ENCODE assay signal across 7 mouse cellular contexts in the genomic region with DNA sequence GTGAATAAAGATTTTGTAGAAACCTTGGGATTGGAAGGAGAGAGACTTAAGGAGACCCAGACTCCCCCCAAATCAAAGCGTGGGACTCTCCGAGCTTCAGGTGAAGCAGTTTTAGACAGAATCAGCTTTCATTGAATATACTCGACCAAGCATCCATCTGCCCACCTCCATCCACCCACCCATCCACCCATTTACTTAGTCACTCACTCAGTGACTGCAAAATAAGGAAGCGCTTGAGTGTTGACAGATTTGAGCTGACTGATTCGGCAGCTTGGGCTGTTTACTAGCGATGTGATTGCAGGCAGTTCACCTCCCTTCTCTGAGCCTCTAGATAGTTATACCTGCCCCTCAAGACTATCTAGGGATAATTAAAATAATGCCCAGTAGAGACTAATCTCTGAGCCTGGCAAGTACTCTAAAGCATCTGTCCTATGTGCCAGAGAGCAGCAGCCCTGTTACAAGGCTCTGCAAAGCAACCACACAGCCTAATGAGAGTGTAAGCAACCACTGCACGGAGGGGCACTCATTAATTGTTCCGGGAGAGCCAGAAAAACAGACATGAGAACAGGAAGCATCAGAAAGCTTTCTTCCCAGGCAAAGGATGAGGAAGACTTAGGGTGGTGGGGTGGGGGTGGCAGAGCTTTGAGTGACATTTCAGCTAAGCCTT.
DNase-seq lines count a peak whose midpoint lies in the region; ATAC-seq and TF ChIP-seq lines count a peak whose summit lies in the region.

No protein-coding gene starts in this region.

- peak overlapping the region; percentile 21; the same call in 1 of the 2 replicates for H3K4me2 ChIP-seq in liver, embryonic 14.5 days (ENCODE audit: low read depth)
- H3K4me2 ChIP-seq in stomach, embryonic 15.5 days = peak overlapping the region; percentile 49

- H3K27ac ChIP-seq in liver, embryonic 14.5 days = no peak overlapping the region
- H3K27ac ChIP-seq in stomach, embryonic 15.5 days = no peak overlapping the region

- H3K4me3 ChIP-seq in liver, embryonic 14.5 days (ENCODE audit: insufficient read depth in 1 of 2, low read depth in 2 of 2, low read length in 2 of 2) = no peak overlapping the region
- peak overlapping the region; percentile 11 for H3K4me3 ChIP-seq in stomach, embryonic 15.5 days (replicated peaks)

- H3K4me1 ChIP-seq in liver, embryonic 14.5 days (replicated peaks; ENCODE audit: control insufficient read depth in 2 of 2, insufficient read depth in 2 of 2, low read length in 1 of 2) = peaks cover 0 to 6% of the 10 kb centered on the region in 2 experiments; a peak in 2 of 4 replicates
- peaks cover 12% of the 10 kb centered on the region; the same call in 1 of the 2 replicates for H3K4me1 ChIP-seq in stomach, embryonic 15.5 days

- no peak for TF ChIP-seq EP300 in liver, embryonic 14.5 days (IDR thresholded peaks at IDR 0.05; ENCODE audit: low read depth)

- TF ChIP-seq CTCF in liver, embryonic 14.5 days (IDR thresholded peaks at IDR 0.05; ENCODE audit: low read depth) = no peak

- WGBS in liver, embryonic 14.5 days (ENCODE audit: insufficient replicate concordance) = 4% methylated on average over 8 of the region's 8 CpGs
- 10% methylated on average over 8 of the region's 8 CpGs for WGBS in stomach, embryonic 15.5 days

- peak; percentile 68 to 74; a peak in 3 of 4 replicates for ATAC-seq in hematopoietic stem cell, adult 5-6 weeks (replicated peaks in 1 of 2; ENCODE audit: insufficient read depth in 1 of 2, low FRiP score in 2 of 2, low TSS enrichment in 1 of 2, low read depth in 1 of 2, poor library complexity in 2 of 2, severe bottlenecking in 2 of 2)
- no peak for ATAC-seq in liver, embryonic 14.5 days (ENCODE audit: insufficient read depth)
- ATAC-seq in stomach, embryonic 15.5 days (ENCODE audit: insufficient read depth, low FRiP score, low read depth) = no peak

- no peaks in the 10 kb centered on the region for H3K9me3 ChIP-seq in liver, embryonic 14.5 days (ENCODE audit: control insufficient read depth, low read length)
- H3K9me3 ChIP-seq in stomach, embryonic 15.5 days = no peaks in the 10 kb centered on the region

- H3K27me3 ChIP-seq in liver, embryonic 14.5 days (ENCODE audit: control insufficient read depth, insufficient read depth, low read length) = no peaks in the 10 kb centered on the region
- 0 out of 2 replicates have a peak, but pooled peaks cover 4% of the 10 kb centered on the region for H3K27me3 ChIP-seq in stomach, embryonic 15.5 days (replicated peaks)

- peak; percentile 7 to 13 for DNase-seq in spleen, postnatal 36 days (ENCODE audit: low spot score in 2 of 2)
- no peak for DNase-seq in spleen, adult 18-20 months
- DNase-seq in liver, embryonic 14.5 days (ENCODE audit: low read depth in 3 of 3, low spot score in 3 of 3) = no peak
- no peak for DNase-seq in adrenal gland, postnatal 4 days (ENCODE audit: low spot score in 2 of 2)
- no peak for DNase-seq in gastrocnemius, adult 8-10 months (ENCODE audit: low spot score in 2 of 2)

- H3K36me3 ChIP-seq in liver, embryonic 14.5 days (replicated peaks; ENCODE audit: control insufficient read depth, insufficient read depth, low read depth) = no peaks in the 10 kb centered on the region
- H3K36me3 ChIP-seq in stomach, embryonic 15.5 days = no peaks in the 10 kb centered on the region

- H3K9ac ChIP-seq in liver, embryonic 14.5 days (replicated peaks) = no peak overlapping the region
- no peak overlapping the region for H3K9ac ChIP-seq in stomach, embryonic 15.5 days

Comparison
In these comparisons a context has a peak if more than half of its experiments do, and no peak if none do; other contexts are left out.
1. DNase-seq: peak in spleen, postnatal 36 days (2 of 2); none in spleen, adult 18-20 months (0 of 2), liver, embryonic 14.5 days (0 of 3), adrenal gland, postnatal 4 days (0 of 2) and gastrocnemius, adult 8-10 months (0 of 2).
2. ATAC-seq: peak in hematopoietic stem cell, adult 5-6 weeks (2 of 2); none in liver, embryonic 14.5 days (single experiment) and stomach, embryonic 15.5 days (single experiment).